Mouse (Mus musculus): ENCODE results near the gene Hist1h2af. TPM values are rescaled to one million over a fixed set of nuclear protein-coding genes. Genes with fewer than 3 reads are reported as not detected.
"Not testable (repeated sequence)": the region's sequence is repeated elsewhere in the genome, so short reads cannot be mapped to it uniquely, and the experiment has no call there.

Gene Hist1h2af
- polyA plus RNA-seq, 1 experiment = 76.9 TPM

DNA sequence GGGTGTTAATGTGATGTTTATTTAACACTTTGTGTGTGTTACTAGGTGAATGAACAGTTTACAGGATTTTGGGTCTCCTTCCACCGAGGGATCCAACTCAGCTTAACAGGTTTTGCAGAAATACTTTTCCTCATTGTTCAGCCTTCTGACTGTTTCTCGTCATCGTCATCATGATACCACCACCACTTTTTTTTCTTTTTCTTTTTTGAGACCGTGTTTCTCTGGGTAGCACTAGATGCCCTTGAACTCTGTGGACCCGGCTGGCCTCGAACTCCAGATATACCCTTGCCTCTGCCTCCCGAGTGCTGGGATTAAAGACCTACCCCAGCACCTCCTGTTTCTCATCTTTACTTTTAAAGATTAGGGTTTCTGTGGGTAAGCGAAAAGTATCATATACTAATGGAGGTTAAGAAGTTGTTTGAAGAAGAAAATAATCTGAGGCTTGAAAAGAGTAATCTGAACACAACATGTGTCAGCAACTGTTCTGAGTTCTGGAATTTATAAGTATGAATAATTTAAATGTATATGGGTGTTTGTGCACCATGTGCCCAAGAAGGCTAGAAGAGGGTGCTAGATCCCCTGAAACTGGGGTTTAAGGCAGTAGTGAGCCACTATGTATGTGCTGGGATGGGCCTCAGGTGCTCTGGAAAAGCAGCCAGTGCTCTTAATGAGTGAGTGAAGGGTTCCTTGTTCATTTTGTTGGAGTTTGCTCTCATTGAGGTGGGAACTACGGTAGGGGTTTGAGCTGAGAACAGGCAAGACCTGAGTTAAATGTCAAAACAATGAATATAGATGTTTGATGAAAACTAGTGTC is 1.2 kb upstream of the Hist1h2af start:
- Histone ChIP-seq H3K27ac (ENCODE audit: insufficient read depth, low read depth, low read length) (peak overlapping the region; percentile 75), H3K4me3 (ENCODE audit: insufficient read depth, low read length) (peak overlapping the region; percentile 54), H3K4me1 (ENCODE audit: control insufficient read depth, insufficient read depth, low read length) (peaks cover 19% of the 10 kb centered on the region)
- TF ChIP-seq CTCF (IDR thresholded peaks at IDR 0.05; ENCODE audit: low read depth, low read length) = no peak
- TF ChIP-seq POLR2A (IDR thresholded peaks at IDR 0.05; ENCODE audit: borderline replicate concordance, low read depth, low read length) = no peak

DNA sequence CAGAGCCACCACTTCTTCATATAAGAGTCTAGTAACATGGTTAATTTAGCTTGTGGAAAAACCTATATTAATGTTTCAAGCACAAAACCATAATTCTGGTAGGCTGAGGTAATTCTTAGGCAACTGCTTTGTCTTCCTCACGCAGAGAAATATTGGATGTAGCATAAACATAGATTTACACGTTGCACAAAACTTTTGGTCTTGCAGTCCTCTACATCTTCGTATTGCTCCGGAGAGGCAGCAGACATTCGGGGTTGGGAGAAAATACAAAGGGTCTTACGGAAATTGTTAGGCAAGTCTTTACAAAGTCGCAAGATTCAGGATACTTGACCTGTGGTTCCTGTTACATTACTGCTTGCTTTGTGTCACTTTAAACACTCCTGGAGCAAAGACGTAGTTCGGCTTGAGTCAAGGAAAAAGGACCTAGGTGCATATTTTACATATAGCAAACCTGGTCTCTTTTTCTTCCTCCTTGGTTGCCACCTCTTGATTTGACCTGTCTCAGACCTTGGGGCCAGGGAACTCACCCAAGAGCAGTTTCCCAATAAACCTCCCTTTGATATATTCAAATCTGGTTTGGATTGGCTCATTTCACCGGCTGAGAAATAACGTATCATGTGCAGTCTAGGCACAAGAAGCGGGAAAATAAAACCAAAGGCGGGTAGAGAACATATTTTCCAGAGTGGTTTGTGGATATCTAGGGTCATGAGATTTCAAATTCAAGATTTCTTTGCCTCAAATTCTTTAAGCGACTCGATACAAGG is 844 bp downstream of the Hist1h2af start:
- Histone ChIP-seq H3K4me1 (ENCODE audit: control insufficient read depth, insufficient read depth, low read length) (peaks cover 29% of the 10 kb centered on the region), H3K4me3 (ENCODE audit: insufficient read depth, low read length) (peak overlapping the region; percentile 63), H3K27ac (ENCODE audit: insufficient read depth, low read depth, low read length) (peak overlapping the region; percentile 84)
- TF ChIP-seq POLR2A (IDR thresholded peaks at IDR 0.05; ENCODE audit: borderline replicate concordance, low read depth, low read length) = no peak
- TF ChIP-seq CTCF (IDR thresholded peaks at IDR 0.05; ENCODE audit: low read depth, low read length) = no peak

DNA sequence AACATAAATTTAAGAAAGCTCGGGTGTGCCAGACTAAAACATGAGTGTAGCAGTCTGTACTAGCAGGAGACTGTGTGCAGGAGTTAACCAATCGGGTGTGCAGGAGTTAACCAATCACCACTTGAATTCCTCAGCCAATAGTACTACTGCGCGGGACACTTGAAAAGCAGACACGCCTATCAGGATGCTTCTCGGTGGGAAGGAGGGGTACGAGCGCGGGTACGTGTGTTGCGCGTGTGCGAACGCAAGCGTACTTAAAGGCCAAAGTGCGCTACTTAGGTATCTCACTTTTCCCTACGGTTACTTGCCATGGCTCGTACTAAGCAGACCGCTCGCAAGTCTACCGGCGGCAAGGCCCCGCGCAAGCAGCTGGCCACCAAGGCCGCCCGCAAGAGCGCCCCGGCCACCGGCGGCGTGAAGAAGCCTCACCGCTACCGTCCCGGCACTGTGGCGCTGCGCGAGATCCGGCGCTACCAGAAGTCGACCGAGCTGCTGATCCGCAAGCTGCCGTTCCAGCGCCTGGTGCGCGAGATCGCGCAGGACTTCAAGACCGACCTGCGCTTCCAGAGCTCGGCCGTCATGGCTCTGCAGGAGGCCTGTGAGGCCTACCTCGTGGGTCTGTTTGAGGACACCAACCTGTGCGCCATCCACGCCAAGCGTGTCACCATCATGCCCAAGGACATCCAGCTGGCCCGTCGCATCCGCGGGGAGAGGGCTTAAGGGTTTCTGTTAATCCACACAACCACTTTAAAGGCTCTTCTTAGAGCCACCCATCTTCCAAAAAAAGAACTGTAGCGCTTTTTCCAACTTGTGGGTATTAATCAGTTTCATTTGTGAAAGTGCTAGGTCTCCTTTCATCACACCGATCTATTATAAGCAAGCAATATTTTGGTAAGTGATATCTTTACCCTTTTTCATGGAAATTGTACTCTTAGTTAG is 1.7 kb downstream of the Hist1h2af start, which contains the start of gene Hist1h3g:
Gene Hist1h3g (plus strand): TSS at position 286 of the 939 bp plus-strand sequence.
- Histone ChIP-seq H3K4me3 (ENCODE audit: insufficient read depth, low read length) (peak within 1 kb of the TSS; percentile 63), H3K27ac (ENCODE audit: insufficient read depth, low read depth, low read length) (peak within 1 kb of the TSS; percentile 84), H3K4me1 (ENCODE audit: control insufficient read depth, insufficient read depth, low read length) (peaks cover 29% of the 10 kb centered on the region)

DNA sequence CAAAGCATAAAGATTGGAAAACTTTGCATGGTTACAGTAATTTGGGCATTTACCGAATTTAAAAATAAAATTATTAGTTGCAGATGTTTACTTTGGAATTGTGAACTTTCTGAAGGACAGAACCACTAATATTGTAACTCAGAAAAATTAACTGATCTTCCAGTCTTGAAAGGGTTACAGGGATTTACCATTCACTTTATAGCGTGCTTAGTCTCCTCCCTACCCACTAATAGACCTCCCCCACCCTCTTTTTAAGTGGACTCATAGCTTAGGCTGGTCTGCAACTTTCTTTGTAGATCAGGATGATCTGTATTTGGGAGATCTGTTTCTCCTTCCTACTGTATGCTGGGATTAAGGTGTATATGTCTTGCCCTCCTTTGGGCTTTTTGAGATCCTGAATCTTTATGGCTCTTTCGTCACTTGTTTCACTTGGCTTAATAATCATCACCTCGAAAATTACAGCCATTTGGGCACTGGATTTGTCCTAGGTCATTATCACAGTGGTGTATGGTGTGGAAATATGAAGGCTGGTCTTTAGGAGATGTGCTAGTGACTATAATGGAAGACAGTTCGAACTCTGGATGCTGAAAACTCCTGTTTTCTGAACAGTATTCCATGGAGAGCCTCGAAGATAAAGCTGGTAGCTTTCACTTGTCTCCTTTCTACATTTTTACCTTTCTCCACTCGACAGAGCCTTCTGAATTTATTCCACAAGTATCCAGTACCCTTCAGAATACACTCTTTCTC is 2.5 kb downstream of the Hist1h2af start:
- H3K4me1 ChIP-seq (ENCODE audit: control insufficient read depth, insufficient read depth, low read length) = peaks cover 29% of the 10 kb centered on the region
- peak overlapping the region; percentile 45 for H3K4me3 ChIP-seq (ENCODE audit: insufficient read depth, low read length)
- no peak for TF ChIP-seq POLR2A (IDR thresholded peaks at IDR 0.05; ENCODE audit: borderline replicate concordance, low read depth, low read length)
- no peak for TF ChIP-seq CTCF (IDR thresholded peaks at IDR 0.05; ENCODE audit: low read depth, low read length)
- H3K27ac ChIP-seq (ENCODE audit: insufficient read depth, low read depth, low read length) = peak overlapping the region; percentile 55

DNA sequence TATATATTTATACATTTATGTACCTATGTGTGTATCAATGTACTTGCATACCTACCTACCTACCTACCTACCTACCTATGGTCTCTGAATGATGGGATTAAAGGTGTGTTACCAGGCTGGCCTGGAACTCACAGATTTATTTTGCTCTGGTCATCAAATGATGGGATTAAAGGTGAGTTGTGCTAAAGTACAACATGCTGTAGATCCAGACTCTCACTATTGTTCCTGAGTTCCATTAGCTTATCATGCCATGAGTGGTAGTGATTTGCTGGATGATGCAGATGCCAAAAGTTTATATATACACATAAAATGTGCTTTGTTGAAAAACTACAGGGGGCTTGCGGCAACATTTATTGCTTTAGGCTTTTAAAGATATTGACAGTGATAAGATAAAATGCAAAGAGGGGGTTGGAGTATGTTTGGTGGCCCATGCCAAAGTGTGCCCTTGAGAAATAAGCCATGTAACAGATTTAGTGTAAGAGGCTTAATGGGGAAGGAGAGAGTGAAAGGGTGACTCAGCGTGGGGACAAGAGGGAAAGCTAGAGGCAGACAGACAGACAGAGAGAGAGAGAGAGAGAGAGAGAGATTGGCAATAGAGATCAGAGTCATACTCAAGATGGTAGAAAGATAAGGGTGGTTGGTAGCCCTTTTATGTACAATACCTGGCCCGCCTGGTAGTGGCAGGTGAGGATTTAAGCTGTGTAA is 3.5 kb downstream of the Hist1h2af start:
- TF ChIP-seq CTCF (IDR thresholded peaks at IDR 0.05; ENCODE audit: low read depth, low read length) (no peak), POLR2A (IDR thresholded peaks at IDR 0.05; ENCODE audit: borderline replicate concordance, low read depth, low read length) (no peak)
- Histone ChIP-seq H3K4me1 (ENCODE audit: control insufficient read depth, insufficient read depth, low read length) (peaks cover 29% of the 10 kb centered on the region), H3K4me3 (ENCODE audit: insufficient read depth, low read length) (no peak overlapping the region), H3K27ac (ENCODE audit: insufficient read depth, low read depth, low read length) (peak overlapping the region; percentile 16; the same call in 1 of the 2 replicates)

DNA sequence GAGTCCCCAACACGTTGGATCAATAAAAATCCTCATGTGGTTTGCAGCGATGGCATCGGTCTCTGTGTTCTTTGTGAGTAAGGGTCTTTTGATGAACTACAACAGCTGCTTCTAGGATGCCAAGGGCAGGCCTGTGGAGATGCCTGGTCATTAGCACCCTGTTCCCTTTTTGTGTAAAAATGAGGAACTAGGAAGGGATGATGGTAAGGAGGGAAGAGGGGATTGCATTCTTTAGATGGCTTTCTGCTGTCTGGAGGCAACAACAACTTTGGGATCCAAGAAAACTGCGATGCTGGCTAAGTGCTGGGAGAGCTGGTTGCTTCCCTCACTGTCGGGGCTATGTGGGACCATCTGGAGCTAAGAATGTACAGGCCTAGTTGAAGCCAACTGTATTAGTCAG is 4.5 kb downstream of the Hist1h2af start:
- H3K4me1 ChIP-seq (ENCODE audit: control insufficient read depth, insufficient read depth, low read length) = peaks cover 21% of the 10 kb centered on the region
- H3K4me3 ChIP-seq (ENCODE audit: insufficient read depth, low read length) = no peak overlapping the region
- peak overlapping the region; percentile 63 for H3K27ac ChIP-seq (ENCODE audit: insufficient read depth, low read depth, low read length)
- no peak for TF ChIP-seq POLR2A (IDR thresholded peaks at IDR 0.05; ENCODE audit: borderline replicate concordance, low read depth, low read length)
- TF ChIP-seq CTCF (IDR thresholded peaks at IDR 0.05; ENCODE audit: low read depth, low read length) = no peak

DNA sequence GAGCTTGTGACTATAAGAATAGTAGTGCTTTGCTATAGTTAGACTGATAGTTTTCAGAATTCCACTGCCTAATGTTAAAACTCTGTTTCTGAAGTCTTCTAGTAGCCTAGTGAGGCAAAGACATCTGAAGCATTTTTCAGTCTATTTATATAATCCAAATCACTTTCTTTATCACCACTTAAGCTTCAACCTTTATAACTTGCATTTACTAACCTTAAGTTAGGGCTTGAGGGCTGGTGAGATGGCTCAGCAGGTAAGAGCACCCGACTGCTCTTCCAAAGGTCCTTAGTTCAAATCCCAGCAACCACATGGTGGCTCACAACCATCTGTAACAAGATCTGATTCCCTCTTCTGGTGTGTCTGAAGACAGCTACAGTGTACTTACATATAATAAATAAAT is 6.1 kb downstream of the Hist1h2af start:
- H3K4me3 ChIP-seq (ENCODE audit: insufficient read depth, low read length); H3K27ac ChIP-seq (ENCODE audit: insufficient read depth, low read depth, low read length): not testable (repeated sequence)

DNA sequence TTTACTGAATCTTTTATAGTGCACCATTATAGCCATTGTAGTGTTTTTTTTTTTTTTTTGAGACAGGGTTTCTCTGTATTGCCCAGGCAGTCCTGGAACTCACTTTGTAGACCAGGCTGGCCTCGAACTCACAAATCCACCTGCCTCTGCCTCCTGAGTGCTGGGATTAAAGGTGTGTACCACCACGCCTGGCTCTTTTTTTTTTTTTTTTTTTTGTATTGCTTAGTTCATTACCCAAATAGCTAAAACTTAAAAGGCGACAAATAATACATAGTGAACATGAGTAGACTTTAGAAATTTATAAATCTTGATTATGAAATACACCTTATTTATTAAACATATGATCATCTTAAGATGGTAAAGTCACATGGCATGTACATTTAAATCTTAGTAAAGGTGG is 7.8 kb downstream of the Hist1h2af start:
- Histone ChIP-seq H3K4me1 (ENCODE audit: control insufficient read depth, insufficient read depth, low read length) (peaks cover 20% of the 10 kb centered on the region), H3K27ac (ENCODE audit: insufficient read depth, low read depth, low read length) (no peak overlapping the region), H3K4me3 (ENCODE audit: insufficient read depth, low read length) (no peak overlapping the region)
- TF ChIP-seq CTCF (IDR thresholded peaks at IDR 0.05; ENCODE audit: low read depth, low read length) (no peak), POLR2A (IDR thresholded peaks at IDR 0.05; ENCODE audit: borderline replicate concordance, low read depth, low read length) (no peak)

More for the DNA sequence above, 6.1 kb downstream of the Hist1h2af start:
- H3K4me1 ChIP-seq (ENCODE audit: control insufficient read depth, insufficient read depth, low read length) = peaks cover 21% of the 10 kb centered on the region

DNA sequence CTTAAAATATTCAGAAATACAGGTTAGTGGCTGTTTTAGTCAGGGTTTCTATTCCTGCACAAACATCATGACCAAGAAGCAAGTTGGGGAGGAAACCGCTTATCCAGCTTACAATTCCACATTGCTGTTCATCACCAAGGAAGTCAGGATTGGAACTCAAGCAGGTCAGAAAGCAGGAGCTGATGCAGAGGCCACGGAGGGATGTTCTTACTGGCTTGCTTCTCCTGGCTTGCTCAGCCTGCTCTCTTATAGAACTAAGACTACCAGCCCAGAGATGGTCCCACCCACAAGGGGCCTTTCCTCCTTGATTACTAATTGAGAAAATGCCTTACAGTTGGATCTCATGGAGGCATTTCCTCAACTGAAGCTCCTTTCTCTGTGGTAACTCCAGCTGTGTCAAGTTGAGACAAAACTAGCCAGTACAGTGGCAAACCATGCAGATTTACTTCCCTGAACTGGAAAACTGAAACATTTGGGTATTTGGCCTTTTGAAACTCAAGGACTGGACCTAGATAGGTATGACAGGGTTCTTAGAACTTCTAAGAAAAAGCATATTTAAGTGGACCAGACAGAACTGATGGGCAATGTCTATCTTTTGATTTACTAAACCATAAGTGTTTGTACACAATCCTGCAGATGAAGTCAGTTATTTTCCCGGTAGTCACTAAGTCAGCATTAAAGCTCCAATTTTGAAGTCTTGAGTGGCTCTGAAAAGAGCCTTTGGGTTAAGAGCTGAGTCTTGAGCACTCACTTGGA is 8.7 kb downstream of the Hist1h2af start:
- H3K4me3 ChIP-seq (ENCODE audit: insufficient read depth, low read length) = peak overlapping the region; percentile 54
- peak overlapping the region; percentile 73 for H3K27ac ChIP-seq (ENCODE audit: insufficient read depth, low read depth, low read length)

DNA sequence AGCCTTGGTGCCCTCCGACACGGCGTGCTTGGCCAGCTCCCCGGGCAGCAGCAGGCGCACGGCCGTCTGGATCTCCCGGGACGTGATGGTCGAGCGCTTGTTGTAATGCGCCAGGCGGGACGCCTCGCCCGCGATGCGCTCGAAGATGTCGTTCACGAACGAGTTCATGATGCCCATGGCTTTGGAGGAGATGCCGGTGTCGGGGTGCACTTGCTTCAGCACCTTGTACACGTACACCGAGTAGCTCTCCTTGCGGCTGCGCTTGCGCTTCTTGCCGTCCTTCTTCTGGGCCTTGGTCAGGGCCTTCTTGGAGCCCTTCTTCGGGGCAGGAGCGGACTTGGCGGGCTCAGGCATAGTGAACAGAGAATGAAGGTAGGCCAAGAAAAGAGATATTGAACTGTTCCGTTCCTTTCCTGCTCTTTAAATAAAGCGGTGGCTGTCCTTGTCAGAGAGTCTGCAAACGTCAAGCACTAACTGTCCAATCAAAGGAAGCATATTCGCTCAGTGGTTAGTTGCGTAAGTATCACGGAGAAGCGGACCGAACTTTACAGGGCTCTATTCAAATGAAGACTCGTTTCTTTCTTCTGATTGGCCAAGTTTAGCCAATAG is 9.4 kb downstream of the Hist1h2af start, which contains the start of gene Hist1h2bh:
Gene Hist1h2bh (minus strand): TSS at position 394 of the 609 bp plus-strand sequence.
- H3K4me3 ChIP-seq (ENCODE audit: insufficient read depth, low read length) = peak within 1 kb of the TSS; percentile 54
- H3K4me1 ChIP-seq (ENCODE audit: control insufficient read depth, insufficient read depth, low read length) = peaks cover 11% of the 10 kb centered on the region
- peak within 1 kb of the TSS; percentile 88 for H3K27ac ChIP-seq (ENCODE audit: insufficient read depth, low read depth, low read length)

More for the DNA sequence above, 8.7 kb downstream of the Hist1h2af start:
- H3K4me1 ChIP-seq (ENCODE audit: control insufficient read depth, insufficient read depth, low read length) = peaks cover 16% of the 10 kb centered on the region
